Mouse (Mus musculus): Measurements from ENCODE around the gene Tsc2. TPM values are rescaled to one million over a fixed set of nuclear protein-coding genes. Genes with fewer than 3 reads are reported as not detected.

Gene Tsc2
- total RNA-seq, 1 experiment: 93.0 TPM

DNA sequence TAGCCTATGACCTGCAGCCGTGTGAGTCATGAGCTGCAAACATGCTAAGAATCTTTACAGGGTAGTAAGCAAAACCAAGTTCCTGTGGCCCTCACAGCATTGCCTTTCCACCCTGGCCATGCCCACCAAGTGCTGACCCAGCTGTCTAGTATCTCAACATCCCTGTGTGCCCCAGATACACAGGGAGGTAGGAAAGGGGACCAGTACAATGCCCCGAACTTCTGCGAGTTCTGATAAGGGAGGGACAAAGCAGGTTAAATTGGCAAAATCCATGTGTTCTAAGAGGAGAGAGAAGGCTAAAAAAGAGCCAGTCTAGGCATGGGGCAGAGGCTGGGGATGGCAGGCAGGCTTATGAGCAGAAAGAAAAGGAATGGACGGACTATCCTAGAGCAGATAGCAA, 24.1 kb downstream of the Tsc2 start:
- peaks cover 48% of the 10 kb centered on the region for H3K36me3 ChIP-seq (ENCODE audit: control insufficient read depth, insufficient read depth, low read length, poor library complexity, severe bottlenecking)
- H3K9ac ChIP-seq (ENCODE audit: insufficient read depth, low read depth, low read length, poor library complexity, severe bottlenecking): no peak overlapping the region
- TF ChIP-seq ZNF384 (IDR thresholded peaks at IDR 0.05; ENCODE audit: low read depth, low read length) (no peak), CHD2 (IDR thresholded peaks at IDR 0.05; ENCODE audit: low read depth, low read length) (no peak), HCFC1 (IDR thresholded peaks at IDR 0.05; ENCODE audit: borderline replicate concordance, insufficient read depth, low read length) (no peak), MAFK (IDR thresholded peaks at IDR 0.05; ENCODE audit: insufficient read depth, low read depth, low read length) (no peak), ZC3H11A (IDR thresholded peaks at IDR 0.05; ENCODE audit: borderline replicate concordance, low read depth, low read length) (no peak)
- H3K4me3 ChIP-seq (ENCODE audit: insufficient read depth in 1 of 2, low read depth in 1 of 2, low read length in 2 of 2, poor library complexity in 1 of 2, severe bottlenecking in 1 of 2): no peak overlapping the region
- H3K4me1 ChIP-seq (ENCODE audit: control insufficient read depth in 2 of 2, insufficient read depth in 2 of 2, low read length in 2 of 2, poor library complexity in 1 of 2): peaks cover 0 to 6% of the 10 kb centered on the region in 2 experiments; a peak in 2 of 4 replicates
- no peak for DNase-seq (ENCODE audit: low read depth, low spot score)
- H3K9me3 ChIP-seq (ENCODE audit: control insufficient read depth, insufficient read depth, low read depth, low read length): no peaks in the 10 kb centered on the region
- in situ Hi-C loops (cut with MboI; ENCODE audit: low sequenced_read_pairs in 2 of 2, unreplicated experiment in 2 of 2): no loop called here
- H3K27ac ChIP-seq (ENCODE audit: insufficient read depth, low read depth, low read length, poor library complexity, severe bottlenecking): no peak overlapping the region

GRCm38 (mm10) chr17:24604557-24604956, 27.9 kb downstream of the Tsc2 start:
- Histone ChIP-seq H3K4me3 (ENCODE audit: insufficient read depth in 1 of 2, low read depth in 1 of 2, low read length in 2 of 2, poor library complexity in 1 of 2, severe bottlenecking in 1 of 2) (no peak overlapping the region), H3K9ac (ENCODE audit: insufficient read depth, low read depth, low read length, poor library complexity, severe bottlenecking) (no peak overlapping the region), H3K4me1 (ENCODE audit: control insufficient read depth in 2 of 2, insufficient read depth in 2 of 2, low read length in 2 of 2, poor library complexity in 1 of 2) (peaks cover 0 to 6% of the 10 kb centered on the region in 2 experiments; a peak in 2 of 4 replicates), H3K27ac (ENCODE audit: insufficient read depth, low read depth, low read length, poor library complexity, severe bottlenecking) (peak overlapping the region; percentile 38; the same call in 1 of the 2 replicates), H3K36me3 (ENCODE audit: control insufficient read depth, insufficient read depth, low read length, poor library complexity, severe bottlenecking) (peaks cover 68% of the 10 kb centered on the region), H3K9me3 (ENCODE audit: control insufficient read depth, insufficient read depth, low read depth, low read length) (no peaks in the 10 kb centered on the region)
- TF ChIP-seq CHD2 (IDR thresholded peaks at IDR 0.05; ENCODE audit: low read depth, low read length): no peak
- TF ChIP-seq ZC3H11A (IDR thresholded peaks at IDR 0.05; ENCODE audit: borderline replicate concordance, low read depth, low read length): no peak
- TF ChIP-seq ZNF384 (IDR thresholded peaks at IDR 0.05; ENCODE audit: low read depth, low read length): no peak
- TF ChIP-seq HCFC1 (IDR thresholded peaks at IDR 0.05; ENCODE audit: borderline replicate concordance, insufficient read depth, low read length): no peak
- no peak for TF ChIP-seq MAFK (IDR thresholded peaks at IDR 0.05; ENCODE audit: insufficient read depth, low read depth, low read length)
- in situ Hi-C loops (cut with MboI; ENCODE audit: low sequenced_read_pairs in 2 of 2, unreplicated experiment in 2 of 2): no loop called here
- no peak for DNase-seq (ENCODE audit: low read depth, low spot score)

DNA sequence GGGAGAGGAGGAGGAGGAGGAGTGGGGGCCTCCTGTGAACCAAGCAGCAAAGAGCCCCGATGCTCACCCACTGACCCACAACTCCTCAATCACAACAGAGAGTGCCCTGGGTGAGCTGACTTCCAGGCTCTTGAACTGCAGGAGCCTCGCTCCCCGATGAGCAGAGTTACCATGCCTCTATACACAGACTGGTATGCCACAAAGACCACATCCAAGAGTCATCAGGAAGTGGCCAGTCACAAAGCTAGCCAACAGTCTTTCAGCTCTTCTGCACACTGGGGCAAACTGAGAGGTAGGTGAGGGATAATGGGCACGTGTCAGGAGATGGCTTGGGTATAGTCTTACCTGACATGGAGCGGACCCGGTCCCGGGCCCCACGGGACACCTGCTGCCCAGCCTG, 28.5 kb downstream of the Tsc2 start:
- TF ChIP-seq ZNF384 (IDR thresholded peaks at IDR 0.05; ENCODE audit: low read depth, low read length) (no peak), ZC3H11A (IDR thresholded peaks at IDR 0.05; ENCODE audit: borderline replicate concordance, low read depth, low read length) (no peak), CHD2 (IDR thresholded peaks at IDR 0.05; ENCODE audit: low read depth, low read length) (no peak), HCFC1 (IDR thresholded peaks at IDR 0.05; ENCODE audit: borderline replicate concordance, insufficient read depth, low read length) (no peak), MAFK (IDR thresholded peaks at IDR 0.05; ENCODE audit: insufficient read depth, low read depth, low read length) (no peak)
- H3K36me3 ChIP-seq (ENCODE audit: control insufficient read depth, insufficient read depth, low read length, poor library complexity, severe bottlenecking): peaks cover 74% of the 10 kb centered on the region

GRCm38 (mm10) chr17:24600502-24600901, 31.9 kb downstream of the Tsc2 start:
- in situ Hi-C loops (cut with MboI; ENCODE audit: low sequenced_read_pairs in 2 of 2, unreplicated experiment in 2 of 2): no loop called here
- no peak for TF ChIP-seq ZNF384 (IDR thresholded peaks at IDR 0.05; ENCODE audit: low read depth, low read length)
- no peak for TF ChIP-seq HCFC1 (IDR thresholded peaks at IDR 0.05; ENCODE audit: borderline replicate concordance, insufficient read depth, low read length)
- no peak for TF ChIP-seq MAFK (IDR thresholded peaks at IDR 0.05; ENCODE audit: insufficient read depth, low read depth, low read length)
- no peak for TF ChIP-seq CHD2 (IDR thresholded peaks at IDR 0.05; ENCODE audit: low read depth, low read length)
- TF ChIP-seq ZC3H11A (IDR thresholded peaks at IDR 0.05; ENCODE audit: borderline replicate concordance, low read depth, low read length): no peak
- no peak overlapping the region for H3K9ac ChIP-seq (ENCODE audit: insufficient read depth, low read depth, low read length, poor library complexity, severe bottlenecking)
- no peak for DNase-seq (ENCODE audit: low read depth, low spot score)
- H3K4me1 ChIP-seq (ENCODE audit: control insufficient read depth in 2 of 2, insufficient read depth in 2 of 2, low read length in 2 of 2, poor library complexity in 1 of 2): peaks cover 0 to 2% of the 10 kb centered on the region in 2 experiments; a peak in 2 of 4 replicates
- H3K9me3 ChIP-seq (ENCODE audit: control insufficient read depth, insufficient read depth, low read depth, low read length): no peaks in the 10 kb centered on the region
- no peak overlapping the region for H3K27ac ChIP-seq (ENCODE audit: insufficient read depth, low read depth, low read length, poor library complexity, severe bottlenecking)
- no peak overlapping the region for H3K4me3 ChIP-seq (ENCODE audit: insufficient read depth in 1 of 2, low read depth in 1 of 2, low read length in 2 of 2, poor library complexity in 1 of 2, severe bottlenecking in 1 of 2)
- H3K36me3 ChIP-seq (ENCODE audit: control insufficient read depth, insufficient read depth, low read length, poor library complexity, severe bottlenecking): peaks cover 78% of the 10 kb centered on the region

More for the DNA sequence above, 28.5 kb downstream of the Tsc2 start:
- Histone ChIP-seq H3K4me3 (ENCODE audit: insufficient read depth in 1 of 2, low read depth in 1 of 2, low read length in 2 of 2, poor library complexity in 1 of 2, severe bottlenecking in 1 of 2) (no peak overlapping the region), H3K9me3 (ENCODE audit: control insufficient read depth, insufficient read depth, low read depth, low read length) (no peaks in the 10 kb centered on the region), H3K4me1 (ENCODE audit: control insufficient read depth in 2 of 2, insufficient read depth in 2 of 2, low read length in 2 of 2, poor library complexity in 1 of 2) (peaks cover 0 to 6% of the 10 kb centered on the region in 2 experiments; a peak in 2 of 4 replicates), H3K9ac (ENCODE audit: insufficient read depth, low read depth, low read length, poor library complexity, severe bottlenecking) (no peak overlapping the region), H3K27ac (ENCODE audit: insufficient read depth, low read depth, low read length, poor library complexity, severe bottlenecking) (no peak overlapping the region)
- in situ Hi-C loops (cut with MboI; ENCODE audit: low sequenced_read_pairs in 2 of 2, unreplicated experiment in 2 of 2): no loop called here
- DNase-seq (ENCODE audit: low read depth, low spot score): no peak

All from ES-E14 (cell line).